Mouse (Mus musculus) lung, postnatal 4 days (tissue): ENCODE data around the gene Brinp3.

ENCODE experiments used
- DNase-seq, 2 experiments: peaks; one replicate each; pipeline ENCODE4 v3.0.0; 2021

The Brinp3 gene

DNA sequence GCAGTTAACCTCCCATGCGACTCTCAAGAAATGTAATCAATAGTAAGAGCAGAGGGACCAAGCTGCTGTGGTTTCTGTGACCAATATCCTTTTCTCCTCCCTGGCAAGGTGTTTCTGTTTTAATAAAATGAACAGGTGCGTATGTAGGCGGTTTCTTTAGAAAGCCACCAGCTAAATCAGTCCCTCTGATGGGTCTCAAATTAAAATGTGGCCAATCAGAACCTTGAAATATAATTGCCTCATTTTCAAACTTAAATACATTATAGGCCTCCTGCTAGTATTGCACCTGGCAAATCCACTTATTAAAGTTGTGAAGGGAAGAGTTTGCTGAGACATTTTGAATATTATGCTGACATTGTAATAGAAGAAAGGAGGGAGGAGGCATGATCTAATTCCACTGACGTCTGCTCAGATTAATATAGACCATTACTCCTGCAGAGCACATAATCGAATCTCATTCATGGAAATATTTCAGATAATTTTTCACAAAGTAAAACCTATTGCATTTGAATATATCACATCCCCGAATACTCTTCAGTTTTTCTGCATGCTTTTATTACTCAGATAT, 305.5 kb downstream of the Brinp3 start:
- no peak for DNase-seq

DNA sequence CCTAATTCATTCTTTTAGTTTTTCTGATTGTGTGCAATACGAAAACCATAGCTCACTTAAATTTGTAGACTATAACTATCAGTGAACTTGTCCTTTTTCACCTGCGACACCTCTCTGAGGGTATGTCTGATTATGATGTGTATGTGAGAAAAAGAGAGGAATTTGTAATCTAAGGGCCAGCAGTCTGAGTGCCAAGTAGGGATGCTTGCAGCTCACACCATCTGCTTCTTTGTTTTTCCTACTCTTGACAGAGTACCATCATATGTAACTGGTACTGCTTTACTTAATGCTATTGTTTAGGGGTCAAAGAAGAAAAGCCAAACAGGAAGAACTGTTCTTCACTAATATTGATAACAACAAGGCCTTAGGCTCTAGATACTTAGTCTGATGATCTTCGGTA, 307.3 kb downstream of the Brinp3 start:
- no peak for DNase-seq

DNA sequence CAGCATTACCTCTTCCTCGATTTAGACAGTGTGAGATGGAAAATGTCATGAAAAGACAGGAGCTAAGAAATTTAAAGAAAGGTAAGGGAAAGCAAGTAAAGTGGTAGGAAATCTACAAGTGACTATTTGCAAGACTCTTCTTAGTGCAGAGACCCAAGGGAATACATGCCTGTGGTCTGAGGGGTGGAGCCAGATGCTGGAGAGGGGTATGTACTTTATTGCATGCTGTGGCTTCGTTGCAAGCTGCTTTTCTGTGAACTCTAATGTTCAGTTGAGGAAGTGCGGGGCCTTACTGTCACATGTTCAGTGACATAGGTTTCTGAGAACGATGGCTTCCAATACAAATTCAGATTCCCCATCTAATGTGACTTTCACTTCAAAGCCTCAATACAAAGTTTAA, 313.2 kb downstream of the Brinp3 start:
- DNase-seq = no peak

DNA sequence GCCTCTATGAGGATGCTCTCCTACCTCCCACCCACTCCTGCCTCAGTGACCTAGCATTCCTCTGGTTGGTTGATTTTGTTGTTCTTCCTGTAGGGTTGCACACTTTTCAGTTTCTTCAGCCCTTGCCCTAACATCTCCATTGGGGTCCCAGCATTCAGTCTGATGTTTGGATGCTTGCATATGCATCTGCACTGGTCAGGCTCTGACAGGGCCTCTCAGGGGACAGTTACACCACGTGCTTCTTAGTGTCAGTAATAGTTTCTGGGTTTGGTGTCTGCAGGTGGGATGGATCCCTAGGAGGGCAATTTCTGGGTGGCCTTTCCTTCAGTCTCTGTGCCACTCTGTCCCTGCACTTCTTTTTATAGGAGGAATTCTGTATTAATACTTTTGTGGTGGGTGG, 339.3 kb downstream of the Brinp3 start:
- no peak for DNase-seq

DNA sequence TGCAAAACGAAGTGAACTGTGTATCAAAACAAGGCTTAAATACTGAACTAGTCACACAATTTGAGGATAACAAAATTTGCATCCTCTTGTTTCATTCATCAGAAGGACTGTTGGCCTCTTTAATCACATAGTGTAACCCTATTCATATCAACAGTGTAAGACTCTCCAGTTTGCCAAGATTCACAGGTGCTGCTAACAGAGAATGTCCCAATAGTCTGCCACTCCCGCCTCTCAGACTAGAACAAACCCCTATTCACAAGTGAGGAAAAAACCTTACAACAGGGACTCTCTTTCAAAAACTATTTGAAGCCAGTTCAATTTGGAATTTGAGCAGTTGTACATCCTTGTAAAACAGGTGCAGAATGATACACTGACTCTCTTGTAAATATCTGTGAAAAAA, 349.5 kb downstream of the Brinp3 start:
- DNase-seq = no peak

DNA sequence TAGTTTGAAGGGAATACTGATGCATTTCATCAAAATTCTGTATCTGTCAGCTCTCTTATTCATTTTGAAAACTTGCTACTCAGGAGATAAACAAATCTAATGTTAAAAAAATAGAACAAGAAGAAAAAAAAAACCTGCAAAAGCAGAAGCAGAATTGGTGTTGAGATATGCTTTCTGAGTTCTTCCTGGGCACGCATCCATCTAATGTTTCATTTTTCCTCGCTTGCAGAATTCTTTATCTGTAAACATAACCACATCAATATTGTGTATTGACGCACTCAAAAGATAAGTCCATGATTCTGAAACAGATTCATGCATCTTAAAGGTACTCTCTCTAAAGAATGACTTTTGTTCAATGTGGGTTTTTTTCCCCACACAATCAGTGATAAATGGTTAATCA, 354.3 kb downstream of the Brinp3 start:
- no peak for DNase-seq

DNA sequence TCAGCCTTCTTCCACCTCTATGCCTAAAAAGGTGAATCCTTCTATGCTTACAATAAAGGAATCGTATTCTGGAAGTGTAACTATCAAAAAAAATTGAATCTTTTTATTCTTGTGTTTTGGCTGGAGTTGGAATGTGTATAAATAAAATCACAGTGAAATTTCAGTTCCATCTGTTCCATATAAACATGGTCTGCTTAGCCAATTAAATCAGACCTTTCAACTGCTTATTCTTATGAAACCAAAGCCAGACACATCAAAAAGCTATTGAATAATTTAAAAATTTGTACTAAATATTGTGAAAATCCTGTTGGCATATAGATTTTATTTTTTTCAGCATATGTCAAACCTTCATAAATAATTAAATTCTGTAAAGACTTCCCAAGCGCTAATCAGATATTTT, 355.6 kb downstream of the Brinp3 start:
- no peak for DNase-seq

DNA sequence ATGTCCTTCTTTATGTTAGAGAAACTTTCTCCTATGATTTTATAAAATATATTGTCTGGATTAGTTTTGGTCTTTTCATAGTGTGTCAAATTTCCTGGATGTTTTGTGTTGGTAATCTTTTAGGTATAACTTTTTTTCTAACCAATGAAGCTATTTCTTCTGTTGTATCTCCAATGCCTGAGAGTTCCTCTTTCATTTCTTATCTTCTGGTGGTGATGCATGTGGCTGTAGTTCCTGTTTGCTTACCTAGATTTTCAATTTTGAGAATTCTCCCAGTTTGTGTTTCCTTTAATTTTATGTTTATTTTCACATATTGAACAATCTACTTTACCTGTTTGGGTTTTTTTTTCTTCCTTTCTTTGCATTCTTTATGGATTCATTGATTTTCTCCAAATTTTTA, 404.1 kb downstream of the Brinp3 start:
- no peak for DNase-seq

DNA sequence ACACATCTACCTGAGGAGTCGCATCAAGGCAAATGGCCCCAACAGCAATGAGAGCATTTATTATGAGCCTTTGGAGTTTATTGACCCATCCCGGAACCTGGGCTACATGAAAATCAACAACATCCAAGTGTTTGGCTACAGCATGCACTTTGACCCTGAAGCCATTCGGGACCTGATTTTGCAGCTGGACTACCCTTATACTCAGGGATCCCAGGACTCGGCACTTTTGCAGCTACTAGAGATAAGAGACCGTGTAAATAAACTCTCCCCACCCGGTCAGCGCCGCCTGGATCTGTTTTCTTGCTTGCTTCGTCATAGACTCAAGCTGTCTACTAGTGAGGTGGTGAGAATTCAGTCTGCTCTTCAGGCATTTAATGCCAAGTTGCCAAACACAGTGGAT, 407.1 kb downstream of the Brinp3 start:
- DNase-seq = no peak

DNA sequence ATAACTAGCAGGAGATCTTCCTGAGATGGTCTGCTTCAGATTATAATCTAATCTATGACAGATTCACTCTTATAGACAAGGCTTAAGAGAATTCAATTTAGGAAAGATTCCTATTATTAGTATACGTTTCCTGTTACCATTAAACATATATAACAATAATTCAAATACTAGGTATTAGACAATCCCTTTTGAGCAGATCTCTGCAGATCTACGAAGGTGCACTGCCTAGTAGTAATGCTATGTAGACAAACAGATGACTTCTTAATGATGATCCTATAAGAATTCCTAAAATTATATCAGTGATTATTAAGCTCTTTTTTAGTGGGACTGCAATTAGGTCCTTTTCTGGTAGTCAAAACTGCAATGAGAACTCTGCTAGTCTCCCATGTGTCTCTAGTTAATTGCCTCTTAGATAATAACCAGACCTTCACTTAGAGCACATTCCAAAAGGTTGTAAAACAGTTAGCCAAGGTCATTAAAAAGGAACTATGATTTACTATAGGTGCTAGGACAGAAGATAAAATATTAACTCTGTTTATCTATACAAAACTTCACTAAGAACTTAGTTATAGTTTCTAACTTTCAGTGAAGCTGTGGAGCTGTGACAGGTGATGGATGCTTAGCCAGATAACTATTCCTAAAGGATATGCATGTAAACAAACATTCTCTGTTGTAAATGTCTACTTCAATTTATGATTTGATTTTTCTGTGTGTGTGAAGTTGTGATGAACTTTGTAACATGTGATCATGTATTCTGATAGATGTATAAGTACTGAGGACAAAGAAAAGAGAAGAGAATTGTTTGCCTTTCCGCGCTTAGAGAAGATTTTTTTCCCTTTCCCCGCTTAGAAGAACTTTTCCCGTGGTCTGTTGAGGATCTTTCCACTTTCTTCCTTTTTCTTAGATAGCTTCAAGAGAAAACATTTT, 445.2 kb downstream of the Brinp3 start:
- DNase-seq = no peak
